Mouse (Mus musculus): ENCODE measurements around the gene Kcnj5. TPM values are rescaled to one million over a fixed set of nuclear protein-coding genes. Genes with fewer than 3 reads are reported as not detected.

Gene Kcnj5
- total and polyA plus RNA-seq, 3 experiments = not detected

DNA sequence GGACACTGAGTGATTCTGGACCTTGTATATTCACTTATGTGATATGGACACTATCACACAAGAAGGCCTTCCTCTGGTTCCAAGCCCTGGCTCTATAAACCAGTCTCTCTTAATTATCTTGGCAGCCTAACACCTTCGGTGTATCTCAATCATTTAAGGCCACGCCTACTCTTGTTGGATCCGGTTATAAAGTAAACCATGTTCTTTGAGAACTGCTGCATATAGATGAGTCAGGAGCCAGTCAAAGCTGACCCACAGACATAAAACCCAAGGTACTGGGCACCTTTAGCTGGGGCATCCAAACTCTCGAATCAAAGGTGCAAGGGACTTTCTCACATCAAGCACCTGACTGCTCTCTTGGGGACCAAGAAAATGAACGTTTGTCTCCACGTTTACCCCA, 28.1 kb upstream of the Kcnj5 start, which contains the start of gene Kcnj1:
TSS of gene Kcnj1 (plus strand) at position 292 of the 400 bp plus-strand sequence.
- H3K36me3 ChIP-seq (ENCODE audit: control insufficient read depth in 1 of 2, insufficient read depth in 2 of 2, low read length in 2 of 2) = no peaks in the 10 kb centered on the region
- H3K9ac ChIP-seq (ENCODE audit: control insufficient read depth, low read depth, low read length, poor library complexity, severe bottlenecking) = no peak within 1 kb of the TSS
- H3K27me3 ChIP-seq (ENCODE audit: control insufficient read depth in 1 of 2, insufficient read depth in 2 of 2, low read length in 2 of 2) = no peaks in the 10 kb centered on the region; a peak in 2 of 4 replicates
- H3K4me3 ChIP-seq (ENCODE audit: control insufficient read depth in 1 of 2, insufficient read depth in 1 of 2, low read depth in 2 of 2, low read length in 2 of 2) = no peak within 1 kb of the TSS
- DNase-seq (ENCODE audit: low read depth, low spot score) = no peak
- no peak within 1 kb of the TSS for H3K27ac ChIP-seq (ENCODE audit: control insufficient read depth, low read depth, low read length)
- no peaks in the 10 kb centered on the region for H3K4me1 ChIP-seq (ENCODE audit: control insufficient read depth in 1 of 2, insufficient read depth in 2 of 2, low read length in 2 of 2)
- TF ChIP-seq ZC3H11A (IDR thresholded peaks at IDR 0.05; ENCODE audit: low read depth, low read length) = no peak
- no peaks in the 10 kb centered on the region for H3K79me2 ChIP-seq (ENCODE audit: control insufficient read depth, insufficient read depth, low read length, poor library complexity)
- H3K9me3 ChIP-seq (replicated peaks; ENCODE audit: insufficient read depth, low read length) = no peaks in the 10 kb centered on the region

- H3K9ac ChIP-seq (ENCODE audit: control insufficient read depth, low read depth, low read length, poor library complexity, severe bottlenecking) = no peak overlapping the region
- no peaks in the 10 kb centered on the region for H3K4me1 ChIP-seq (ENCODE audit: control insufficient read depth in 1 of 2, insufficient read depth in 2 of 2, low read length in 2 of 2)
- no peak for DNase-seq (ENCODE audit: low read depth, low spot score)
- no peaks in the 10 kb centered on the region for H3K9me3 ChIP-seq (replicated peaks; ENCODE audit: insufficient read depth, low read length)
- no peaks in the 10 kb centered on the region for H3K79me2 ChIP-seq (ENCODE audit: control insufficient read depth, insufficient read depth, low read length, poor library complexity)
- H3K27ac ChIP-seq (ENCODE audit: control insufficient read depth, low read depth, low read length) = no peak overlapping the region
- no peak overlapping the region for H3K4me3 ChIP-seq (ENCODE audit: control insufficient read depth in 1 of 2, insufficient read depth in 1 of 2, low read depth in 2 of 2, low read length in 2 of 2)
- H3K36me3 ChIP-seq (ENCODE audit: control insufficient read depth in 1 of 2, insufficient read depth in 2 of 2, low read length in 2 of 2) = no peaks in the 10 kb centered on the region
- TF ChIP-seq POLR2AphosphoS2 (IDR thresholded peaks at IDR 0.05; ENCODE audit: low read length) (no peak), USF1 (IDR thresholded peaks at IDR 0.05; ENCODE audit: low read depth, low read length) (no peak), MAX (IDR thresholded peaks at IDR 0.05; ENCODE audit: low read length) (no peak), MAFK (IDR thresholded peaks at IDR 0.05; ENCODE audit: borderline replicate concordance, low read depth, low read length) (no peak), CHD1 (IDR thresholded peaks at IDR 0.05; ENCODE audit: low read depth, low read length) (no peak), GABPA (IDR thresholded peaks at IDR 0.05; ENCODE audit: low read depth, low read length) (no peak), E2F4 (IDR thresholded peaks at IDR 0.05; ENCODE audit: borderline replicate concordance, low read depth, low read length) (no peak), EP300 (IDR thresholded peaks at IDR 0.05; ENCODE audit: low read depth in 1 of 2, low read length in 2 of 2) (no peak), ZNF384 (IDR thresholded peaks at IDR 0.05; ENCODE audit: low read depth, low read length) (no peak), ZMIZ1 (IDR thresholded peaks at IDR 0.05; ENCODE audit: low read depth, low read length) (no peak), SIN3A (IDR thresholded peaks at IDR 0.05; ENCODE audit: low read length) (no peak)
- peaks cover 0 to 2% of the 10 kb centered on the region in 2 experiments; a peak in 2 of 4 replicates for H3K27me3 ChIP-seq (ENCODE audit: control insufficient read depth in 1 of 2, insufficient read depth in 2 of 2, low read length in 2 of 2)
These were observed 25.2 kb upstream of the Kcnj5 start for GRCm38 (mm10) chr9:32369388-32369787.

DNA sequence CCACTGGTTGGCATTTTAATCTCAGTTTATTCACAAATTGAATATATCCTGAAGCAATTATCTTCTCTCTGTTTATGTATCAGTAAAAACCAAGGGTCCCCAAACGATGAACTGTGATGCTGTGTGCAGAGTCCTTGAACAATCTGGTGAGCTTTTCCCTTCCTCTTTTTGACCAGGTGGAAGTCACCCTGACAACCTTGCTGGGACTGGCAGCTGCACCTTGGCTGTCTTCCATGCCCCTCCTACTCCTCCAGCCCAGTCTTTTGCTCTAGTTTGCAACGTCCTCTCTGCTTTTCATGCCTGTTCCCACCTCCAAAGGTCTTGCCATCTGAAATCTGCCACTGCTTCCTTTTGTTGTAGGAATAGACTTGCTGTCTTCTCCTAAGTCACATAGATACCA, 24.7 kb upstream of the Kcnj5 start:
- H3K36me3 ChIP-seq (ENCODE audit: control insufficient read depth in 1 of 2, insufficient read depth in 2 of 2, low read length in 2 of 2) = no peaks in the 10 kb centered on the region
- TF ChIP-seq MAX (IDR thresholded peaks at IDR 0.05; ENCODE audit: low read length) (no peak), ZMIZ1 (IDR thresholded peaks at IDR 0.05; ENCODE audit: low read depth, low read length) (no peak), RCOR1 (IDR thresholded peaks at IDR 0.05; ENCODE audit: low read depth, low read length) (no peak)
- H3K4me1 ChIP-seq (ENCODE audit: control insufficient read depth in 1 of 2, insufficient read depth in 2 of 2, low read length in 2 of 2) = no peaks in the 10 kb centered on the region
- no peak overlapping the region for H3K4me3 ChIP-seq (ENCODE audit: control insufficient read depth in 1 of 2, insufficient read depth in 1 of 2, low read depth in 2 of 2, low read length in 2 of 2)
- H3K9ac ChIP-seq (ENCODE audit: control insufficient read depth, low read depth, low read length, poor library complexity, severe bottlenecking) = no peak overlapping the region
- H3K79me2 ChIP-seq (ENCODE audit: control insufficient read depth, insufficient read depth, low read length, poor library complexity) = no peaks in the 10 kb centered on the region
- no peak for DNase-seq (ENCODE audit: low read depth, low spot score)
- no peaks in the 10 kb centered on the region for H3K9me3 ChIP-seq (replicated peaks; ENCODE audit: insufficient read depth, low read length)
- H3K27ac ChIP-seq (ENCODE audit: control insufficient read depth, low read depth, low read length) = no peak overlapping the region
- H3K27me3 ChIP-seq (ENCODE audit: control insufficient read depth in 1 of 2, insufficient read depth in 2 of 2, low read length in 2 of 2) = peaks cover 0 to 2% of the 10 kb centered on the region in 2 experiments; a peak in 2 of 4 replicates

Measured in MEL (cell line).